Mouse (Mus musculus) heart, postnatal 0 days (tissue): Measurements from ENCODE around the gene Plcl1. TPM values are rescaled to one million over a fixed set of nuclear protein-coding genes. Genes with fewer than 3 reads are reported as not detected.

Experiments
- ATAC-seq: fragments of 200-750 bp; cut with Nextera tagmentation; 2 replicates; pipeline ENCODE4 v1.8.0; 2017; ENCODE audit warnings: low read depth, moderate number of reproducible peaks, moderate library complexity; ENCODE audit not compliant: insufficient read depth
- DNase-seq: peaks from one replicate; pipeline ENCODE4 v3.0.0-alpha.2; 2016; ENCODE audit warnings: low spot score
- H3K27ac ChIP-seq: fragments of 300-500 bp; sonication (generic); 2 replicates; pipeline ENCODE4 v1.5.1; 2014; ENCODE audit warnings: low read depth, mild to moderate bottlenecking
- H3K27me3 ChIP-seq: fragments of 300-500 bp; sonication (generic); 2 replicates; pipeline ENCODE4 v1.6.1; 2014; ENCODE audit warnings: low read length, mixed read lengths; ENCODE audit not compliant: control insufficient read depth, insufficient read depth
- H3K36me3 ChIP-seq: fragments of 300-500 bp; sonication (generic); replicated peaks from 2 replicates; pipeline ENCODE4 v1.6.1; 2014; ENCODE audit warnings: low read length, mixed read lengths; ENCODE audit not compliant: control insufficient read depth, insufficient read depth
- H3K4me1 ChIP-seq: fragments of 300-500 bp; sonication (generic); 2 replicates; pipeline ENCODE4 v1.6.1; 2014; ENCODE audit warnings: antibody characterized with exemption; ENCODE audit not compliant: control insufficient read depth, insufficient read depth
- H3K4me2 ChIP-seq: fragments of 300-500 bp; sonication (generic); 2 replicates; pipeline ENCODE4 v1.6.1; 2014; ENCODE audit warnings: low read depth, mild to moderate bottlenecking, low read length, moderate library complexity
- H3K4me3 ChIP-seq: fragments of 300-500 bp; sonication (generic); 2 replicates; pipeline ENCODE4 v1.5.1; 2014; ENCODE audit warnings: low read depth, low read length
- H3K9ac ChIP-seq: fragments of 300-500 bp; sonication (generic); replicated peaks from 2 replicates; pipeline ENCODE4 v1.6.1; 2014; ENCODE audit warnings: low read depth, low read length, mixed read lengths
- H3K9me3 ChIP-seq: fragments of 300-500 bp; sonication (generic); replicated peaks from 2 replicates; pipeline ENCODE4 v1.6.1; 2016; ENCODE audit warnings: low read length; ENCODE audit not compliant: control insufficient read depth
- CTCF ChIP-seq: IDR thresholded peaks from 2 replicates; pipeline ENCODE4 v1.5.1; 2016; ENCODE audit warnings: antibody characterized with exemption, control low read depth, low read depth
- EP300 ChIP-seq: IDR thresholded peaks from 2 replicates; pipeline ENCODE4 v1.6.1; 2016; ENCODE audit warnings: antibody characterized with exemption, low read depth
- WGBS: fragments of 180-500 bp; shearing (Covaris S2); extraction: QIAGEN DNeasy Blood & Tissue Kit; methylation state at CpG from one replicate; pipeline ENCODE4 v1.1.7; 2014; 5-methylcytosine and 5-hydroxymethylcytosine counted together
- polyA plus RNA-seq: library from polyadenylated mRNA; unstranded; fragments of >200 nt; fragmentation: Nextera tagmentation; extraction: Ambion mirVana; gene quantifications from 2 replicates; pipeline ENCODE4 v1.2.1, GENCODE M21; 2015
- total RNA-seq: library from RNA; depleted of rRNA; stranded (reverse); fragments of >200 nt; gene quantifications from 2 replicates; pipeline ENCODE4 v1.2.3, GENCODE M21; 2014; ENCODE audit warnings: low replicate concordance

The Plcl1 gene
- total and polyA plus RNA-seq, 2 experiments from 2014 or later: 0.11 to 1.2 TPM

GRCm38 (mm10) chr1:55699393-55699970, 293.8 kb downstream of the Plcl1 start:
- H3K27me3 ChIP-seq: no peaks in the 10 kb centered on the region
- no peaks in the 10 kb centered on the region for H3K9me3 ChIP-seq
- no peak overlapping the region for H3K4me3 ChIP-seq
- H3K4me2 ChIP-seq: no peak overlapping the region
- no peaks in the 10 kb centered on the region for H3K4me1 ChIP-seq
- H3K27ac ChIP-seq: no peak overlapping the region
- 0 out of 2 replicates have a peak, but pooled peaks cover 3% of the 10 kb centered on the region for H3K36me3 ChIP-seq
- ATAC-seq: no peak
- TF ChIP-seq EP300 (no peak), CTCF (no peak)
- 86% methylated on average over 3 of the region's 3 CpGs for WGBS
- DNase-seq: no peak
- H3K9ac ChIP-seq: no peak overlapping the region

DNA sequence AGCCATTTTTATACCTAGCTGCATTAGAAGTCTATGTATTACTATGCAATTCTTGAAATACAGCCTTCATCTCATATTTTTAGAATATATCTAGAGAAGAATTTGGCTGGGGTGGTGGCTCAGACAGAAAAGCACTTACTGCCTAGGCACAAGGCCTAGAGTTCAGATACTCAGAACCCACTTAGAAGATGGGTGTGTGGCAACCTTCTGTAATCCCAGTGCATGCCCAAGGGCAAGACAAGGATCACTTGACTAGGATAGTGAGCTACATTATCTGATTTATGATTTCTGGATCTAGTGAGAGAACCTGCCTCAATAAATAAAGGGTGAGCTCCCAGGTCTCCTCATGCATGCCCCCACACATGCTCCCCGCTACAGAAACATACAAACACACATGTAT, 294.3 kb downstream of the Plcl1 start:
- H3K36me3 ChIP-seq: 0 out of 2 replicates have a peak, but pooled peaks cover 3% of the 10 kb centered on the region
- no peak for TF ChIP-seq CTCF
- TF ChIP-seq EP300: no peak
- no peak overlapping the region for H3K9ac ChIP-seq
- H3K27ac ChIP-seq: no peak overlapping the region
- no peak overlapping the region for H3K4me3 ChIP-seq
- H3K4me1 ChIP-seq: no peaks in the 10 kb centered on the region
- DNase-seq (no peak), ATAC-seq (no peak)
- WGBS: 91% methylated on average over 1 of the region's 1 CpGs
- no peaks in the 10 kb centered on the region for H3K9me3 ChIP-seq
- H3K4me2 ChIP-seq: no peak overlapping the region
- no peaks in the 10 kb centered on the region for H3K27me3 ChIP-seq

GRCm38 (mm10) chr1:55700726-55701125, 295.0 kb downstream of the Plcl1 start:
- Histone ChIP-seq H3K36me3 (0 out of 2 replicates have a peak, but pooled peaks cover 3% of the 10 kb centered on the region), H3K4me2 (no peak overlapping the region), H3K9me3 (no peaks in the 10 kb centered on the region), H3K27me3 (no peaks in the 10 kb centered on the region), H3K4me1 (no peaks in the 10 kb centered on the region), H3K27ac (no peak overlapping the region), H3K9ac (no peak overlapping the region), H3K4me3 (no peak overlapping the region)
- TF ChIP-seq EP300: no peak
- no peak for TF ChIP-seq CTCF
- 76% methylated on average over 6 of the region's 6 CpGs for WGBS
- no peak for ATAC-seq
- DNase-seq: no peak

DNA sequence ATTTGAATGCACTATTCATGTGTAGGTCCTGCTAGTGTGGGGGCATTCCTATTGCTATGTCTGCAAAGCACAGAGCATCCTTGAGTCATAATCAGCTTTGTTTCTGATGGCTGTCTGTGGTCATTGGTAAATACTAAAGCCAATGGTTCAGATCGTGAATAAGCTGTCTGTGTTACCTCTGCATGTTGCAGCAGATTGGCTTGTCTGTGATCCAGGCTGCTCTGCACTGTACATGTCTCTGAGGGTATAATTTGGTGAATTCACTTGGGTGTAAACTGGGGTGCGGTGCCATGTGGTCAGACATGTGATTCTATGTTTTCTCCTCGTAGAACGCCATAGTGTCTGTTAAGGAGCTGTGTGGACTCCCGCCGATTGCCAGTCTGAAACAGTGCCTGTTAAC, 295.9 kb downstream of the Plcl1 start:
- Histone ChIP-seq H3K4me3 (no peak overlapping the region), H3K27ac (no peak overlapping the region), H3K9me3 (no peaks in the 10 kb centered on the region), H3K27me3 (no peaks in the 10 kb centered on the region), H3K4me1 (no peaks in the 10 kb centered on the region), H3K36me3 (no peaks in the 10 kb centered on the region), H3K9ac (no peak overlapping the region), H3K4me2 (no peak overlapping the region)
- TF ChIP-seq EP300 (no peak), CTCF (no peak)
- DNase-seq: no peak
- ATAC-seq: no peak
- 81% methylated on average over 6 of the region's 6 CpGs for WGBS

- H3K4me3 ChIP-seq: no peak overlapping the region
- H3K9ac ChIP-seq: no peak overlapping the region
- 54% methylated on average over 3 of the region's 3 CpGs for WGBS
- H3K4me1 ChIP-seq: no peaks in the 10 kb centered on the region
- TF ChIP-seq CTCF (no peak), EP300 (no peak)
- H3K9me3 ChIP-seq: no peaks in the 10 kb centered on the region
- no peak for DNase-seq
- ATAC-seq: no peak
- no peaks in the 10 kb centered on the region for H3K27me3 ChIP-seq
- no peak overlapping the region for H3K27ac ChIP-seq
- no peak overlapping the region for H3K4me2 ChIP-seq
- no peaks in the 10 kb centered on the region for H3K36me3 ChIP-seq
Observed at GRCm38 (mm10) chr1:55702106-55702505, 296.4 kb downstream of the Plcl1 start.

DNA sequence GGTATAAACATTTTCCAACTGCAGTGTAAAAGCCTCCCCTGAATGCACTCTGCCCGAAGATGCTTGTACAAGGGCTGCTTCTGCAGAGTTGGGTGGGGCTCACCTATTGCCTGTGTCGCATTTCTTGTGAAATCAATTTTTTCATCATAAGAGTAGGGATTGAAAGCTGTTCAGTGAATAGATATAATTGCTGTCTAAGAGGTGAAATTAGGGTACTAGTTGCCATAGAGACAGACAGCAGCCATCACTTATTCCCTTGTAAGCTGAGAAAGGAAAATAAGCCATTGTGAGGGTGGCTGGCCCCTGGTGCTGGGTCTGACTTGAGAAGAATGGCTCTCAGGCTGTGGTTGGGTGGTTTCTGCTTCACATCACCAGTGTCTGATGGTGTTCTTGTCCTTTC, 299.0 kb downstream of the Plcl1 start:
- 82% methylated on average over 2 of the region's 2 CpGs for WGBS
- Histone ChIP-seq H3K4me1 (no peaks in the 10 kb centered on the region), H3K4me3 (no peak overlapping the region), H3K27ac (no peak overlapping the region), H3K9ac (no peak overlapping the region), H3K27me3 (no peaks in the 10 kb centered on the region), H3K4me2 (no peak overlapping the region), H3K9me3 (no peaks in the 10 kb centered on the region), H3K36me3 (no peaks in the 10 kb centered on the region)
- DNase-seq (no peak), ATAC-seq (no peak)
- no peak for TF ChIP-seq CTCF
- TF ChIP-seq EP300: no peak
